Mouse (Mus musculus) heart, adult 11 months (tissue): Measurements from ENCODE around the gene Enam.
A peak's percentile ranks its signal among the peaks of the same experiment; 100 is the strongest.

Source experiments
- DNase-seq: peaks from one replicate; pipeline ENCODE4 v3.0.0; 2022

Enam gene

DNA sequence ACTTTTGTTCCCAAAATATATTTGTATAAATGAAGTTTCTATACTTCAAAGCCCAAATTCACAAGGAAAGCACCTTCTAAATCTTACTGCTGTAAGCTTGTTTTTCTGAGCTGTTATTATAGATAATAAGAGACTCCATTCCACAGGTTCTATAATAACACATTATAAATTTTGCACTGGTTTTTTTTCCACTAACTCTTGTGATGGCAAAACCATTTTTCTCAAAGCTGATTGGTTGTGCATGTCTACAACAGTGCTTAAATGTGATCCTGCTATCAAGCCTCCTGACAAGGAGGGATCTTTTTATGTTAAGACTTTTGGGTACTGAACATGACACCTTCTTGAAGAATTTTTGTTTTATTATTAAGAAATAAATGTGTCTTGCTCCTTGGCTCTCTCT is at the start of gene Enam:
Gene Enam, plus strand, starts transcription at position 301 of the 400 bp plus-strand sequence.
- DNase-seq = no peak

DNA sequence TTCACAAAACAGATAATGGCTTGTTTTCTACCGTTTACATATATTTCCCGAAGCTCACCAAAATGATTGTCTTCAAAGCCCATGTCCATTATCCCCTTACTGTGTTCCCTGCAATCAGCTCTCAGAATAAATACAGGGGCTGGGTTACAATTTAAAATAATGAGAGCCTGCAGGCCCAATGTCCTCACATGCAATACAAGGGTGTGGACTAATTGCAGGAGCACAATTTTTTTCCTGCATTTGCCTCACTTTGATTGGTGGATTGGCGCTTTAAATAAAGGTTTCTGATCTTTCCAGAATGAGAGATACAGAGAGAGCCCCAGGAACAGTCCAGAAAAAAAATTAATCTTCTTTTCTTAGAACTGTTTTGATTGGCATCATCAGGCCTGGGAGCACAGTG is 32.1 kb upstream of the Enam start, which contains the start of gene Ambn:
Gene Ambn, plus strand, starts transcription at position 301 of the 400 bp plus-strand sequence.
- DNase-seq = no peak

DNA sequence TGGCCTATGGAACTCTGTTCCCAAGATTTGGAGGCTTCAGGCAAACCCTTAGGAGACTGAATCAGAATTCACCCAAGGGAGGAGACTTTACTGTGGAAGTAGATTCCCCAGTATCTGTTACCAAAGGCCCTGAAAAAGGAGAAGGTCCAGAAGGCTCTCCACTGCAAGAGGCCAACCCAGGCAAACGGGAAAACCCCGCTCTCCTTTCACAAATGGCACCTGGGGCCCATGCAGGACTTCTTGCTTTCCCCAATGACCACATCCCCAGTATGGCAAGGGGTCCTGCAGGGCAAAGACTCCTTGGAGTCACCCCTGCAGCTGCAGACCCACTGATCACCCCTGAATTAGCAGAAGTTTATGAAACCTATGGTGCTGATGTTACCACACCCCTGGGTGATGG is 20.3 kb upstream of the Enam start:
- DNase-seq = no peak

DNA sequence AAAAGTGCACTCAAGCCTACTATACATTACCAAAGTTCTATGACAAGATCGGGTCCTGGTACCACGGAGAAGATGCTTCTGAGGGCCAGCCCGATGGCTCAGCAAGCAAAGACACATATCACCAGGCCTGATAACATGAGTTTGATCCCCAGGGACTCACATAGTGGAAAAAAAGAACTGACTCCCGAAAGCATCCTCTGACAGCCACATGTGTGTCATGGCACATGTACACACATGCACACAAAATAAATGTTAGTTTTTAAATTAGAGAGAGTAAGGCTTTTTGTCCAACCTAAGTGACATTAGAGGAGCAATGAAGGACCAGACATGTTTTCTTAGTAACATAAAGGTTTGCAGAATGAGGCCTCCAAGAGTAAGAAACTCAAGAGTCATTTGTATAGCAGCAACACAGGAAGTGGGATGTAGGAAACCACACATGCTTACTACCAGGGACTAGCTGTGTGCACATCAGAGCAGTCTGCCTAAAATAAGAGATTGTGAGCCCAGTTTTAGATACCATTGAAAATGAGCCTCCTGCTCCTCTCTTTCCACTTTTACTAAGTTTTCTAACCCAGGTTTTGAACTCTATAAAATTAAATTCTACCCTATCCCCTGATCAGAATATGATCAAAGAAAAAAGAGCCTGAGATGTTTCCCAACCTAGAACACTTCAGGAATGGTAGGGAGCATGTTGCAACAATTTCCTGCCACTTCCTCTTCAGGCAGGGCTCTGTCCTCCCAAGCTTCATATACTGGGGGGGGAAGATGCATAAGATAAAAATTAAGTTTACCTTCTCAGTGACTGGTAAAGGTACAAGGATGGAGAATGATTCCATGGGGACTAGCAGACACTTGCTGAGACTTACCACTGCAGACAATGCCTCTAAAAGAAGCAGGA is 18.7 kb upstream of the Enam start:
- DNase-seq = no peak

DNA sequence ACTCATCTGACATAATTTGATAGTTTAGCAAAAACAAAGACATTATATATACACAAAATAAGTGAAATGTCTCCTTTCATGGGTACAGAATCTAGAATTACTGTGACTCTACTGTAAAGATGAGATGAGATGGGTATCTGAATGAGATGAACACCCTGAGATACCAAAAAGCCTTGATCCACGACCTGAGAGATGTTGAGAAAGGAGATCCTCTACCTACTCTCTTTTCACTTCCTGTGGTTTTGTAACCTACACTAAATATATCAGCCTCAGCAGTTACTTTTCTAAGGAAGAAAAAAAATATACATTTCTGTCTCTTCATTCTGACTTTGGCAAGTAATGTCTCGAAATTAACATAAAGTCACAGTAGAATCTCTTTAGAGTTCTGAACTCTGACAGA is 1.2 kb downstream of the Enam start:
- no peak for DNase-seq

- no peak for DNase-seq
These were observed 3.3 kb downstream of the Enam start for GRCm38 (mm10) chr5:88491111-88491510.

DNA sequence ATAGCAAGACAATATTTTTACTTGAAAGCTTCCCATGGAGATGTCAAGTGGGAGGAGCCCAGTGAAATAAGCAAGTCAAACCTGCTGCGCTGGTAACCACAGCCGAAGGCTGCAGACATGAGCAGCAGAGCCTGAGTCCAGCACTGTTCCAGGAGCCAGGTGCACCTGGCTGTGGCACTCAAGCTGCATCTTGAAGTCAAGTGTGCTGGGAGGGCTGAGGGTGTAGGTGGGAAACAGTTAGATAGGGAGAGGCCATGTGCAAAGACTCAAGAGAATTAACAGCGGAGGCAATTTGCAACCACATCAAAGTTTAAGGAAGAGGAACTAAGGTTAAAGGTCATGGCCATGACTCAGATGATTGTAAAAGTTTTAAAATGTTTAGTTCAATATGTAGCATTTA is 12.0 kb downstream of the Enam start:
- DNase-seq = peak; percentile 8

GRCm38 (mm10) chr5:88508555-88508954 is 20.8 kb downstream of the Enam start:
- DNase-seq = no peak

GRCm38 (mm10) chr5:88508990-88509389 is 21.2 kb downstream of the Enam start:
- peak; percentile 86 for DNase-seq

DNA sequence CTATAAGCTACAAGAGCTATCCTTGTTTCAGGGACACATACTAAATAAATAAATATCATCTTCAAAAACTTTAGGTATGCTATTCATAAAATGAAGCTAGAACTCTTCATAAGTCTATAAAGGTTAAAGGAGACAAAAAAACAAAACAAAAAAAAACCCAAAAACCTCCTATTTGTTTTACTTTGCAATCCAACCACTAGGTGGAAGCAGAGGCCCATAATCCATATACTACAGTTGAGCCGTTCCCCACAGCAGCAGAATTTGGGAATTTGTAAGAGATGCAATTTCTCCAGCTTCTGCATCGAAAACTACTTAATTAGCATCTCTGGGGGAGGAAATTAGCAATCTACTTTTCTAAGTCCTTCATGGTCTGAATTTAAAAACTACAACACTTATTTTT is 31.5 kb downstream of the Enam start:
- DNase-seq = peak; percentile 18

GRCm38 (mm10) chr5:88527657-88528056 is 39.9 kb downstream of the Enam start, which contains the start of gene Jchain:
Jchain (minus strand) TSS chr5:88527891.
- peak; percentile 24 for DNase-seq

- peak; percentile 64 for DNase-seq
These were observed 43.1 kb downstream of the Enam start for GRCm38 (mm10) chr5:88530908-88531307.

GRCm38 (mm10) chr5:88534697-88535096 is 46.9 kb downstream of the Enam start:
- no peak for DNase-seq

DNA sequence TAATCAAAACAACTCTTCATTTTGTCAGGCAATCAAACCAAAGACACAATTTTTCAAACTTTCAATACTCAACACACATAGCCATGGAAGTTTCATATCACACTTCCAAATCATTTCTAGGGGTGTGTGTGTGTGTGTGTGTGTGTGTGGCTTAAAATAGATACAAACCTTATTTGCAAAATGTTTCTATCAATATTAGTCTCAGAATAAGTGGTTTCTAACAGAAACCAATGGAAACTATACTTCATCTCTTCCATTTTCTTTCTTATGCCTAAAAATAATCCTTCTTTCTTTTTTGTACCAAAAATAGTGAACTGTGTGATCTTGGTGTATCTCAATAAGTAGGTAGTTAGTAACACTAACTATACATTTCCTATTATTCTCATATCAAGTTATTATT is 53.1 kb downstream of the Enam start:
- no peak for DNase-seq

GRCm38 (mm10) chr5:88542651-88543282 is 55.0 kb downstream of the Enam start:
- DNase-seq = peak; percentile 76

- DNase-seq = peak; percentile 31
These were observed 56.6 kb downstream of the Enam start for GRCm38 (mm10) chr5:88544411-88544810.

- peak; percentile 15 for DNase-seq
These were observed 57.8 kb downstream of the Enam start for GRCm38 (mm10) chr5:88545536-88545935.

DNA sequence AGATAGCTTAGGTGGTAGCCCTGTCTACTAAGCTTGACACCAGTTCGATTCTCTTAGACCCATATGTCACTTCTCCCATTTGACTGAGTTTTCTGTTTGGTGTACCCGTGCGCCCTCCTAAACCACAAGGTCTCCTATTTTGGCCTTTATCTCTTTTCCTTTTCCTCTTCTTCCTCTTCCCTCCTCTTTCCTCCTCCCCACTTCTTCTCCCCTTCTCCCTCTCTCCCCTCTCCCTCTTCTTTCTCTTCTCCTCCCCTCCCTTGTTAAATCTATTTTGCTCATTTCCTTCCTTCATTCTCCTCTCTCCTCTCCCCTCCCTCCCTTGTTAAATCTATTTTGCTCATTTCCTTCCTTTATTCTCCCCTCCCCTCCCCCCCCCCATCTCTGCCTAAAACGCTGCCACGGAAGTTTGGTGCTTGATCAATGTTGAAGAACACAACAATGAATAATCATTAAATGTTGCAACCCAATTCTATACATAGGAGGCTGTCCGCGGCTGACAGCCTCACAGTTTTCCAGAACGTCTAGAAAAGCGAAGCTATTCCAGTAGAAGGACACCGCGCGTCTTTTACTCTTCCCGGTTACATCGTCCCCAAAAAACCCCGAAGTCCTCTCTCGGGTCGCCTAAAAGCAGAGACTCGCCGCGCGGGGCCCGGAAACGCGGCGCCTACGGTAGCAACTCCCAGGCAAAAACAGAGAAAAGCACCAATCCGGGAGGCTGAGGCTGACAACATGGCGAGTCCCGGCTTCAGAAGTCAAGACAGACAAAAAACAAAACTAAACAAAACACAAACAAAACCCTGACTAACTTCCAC is 65.7 kb downstream of the Enam start:
- no peak for DNase-seq

DNA sequence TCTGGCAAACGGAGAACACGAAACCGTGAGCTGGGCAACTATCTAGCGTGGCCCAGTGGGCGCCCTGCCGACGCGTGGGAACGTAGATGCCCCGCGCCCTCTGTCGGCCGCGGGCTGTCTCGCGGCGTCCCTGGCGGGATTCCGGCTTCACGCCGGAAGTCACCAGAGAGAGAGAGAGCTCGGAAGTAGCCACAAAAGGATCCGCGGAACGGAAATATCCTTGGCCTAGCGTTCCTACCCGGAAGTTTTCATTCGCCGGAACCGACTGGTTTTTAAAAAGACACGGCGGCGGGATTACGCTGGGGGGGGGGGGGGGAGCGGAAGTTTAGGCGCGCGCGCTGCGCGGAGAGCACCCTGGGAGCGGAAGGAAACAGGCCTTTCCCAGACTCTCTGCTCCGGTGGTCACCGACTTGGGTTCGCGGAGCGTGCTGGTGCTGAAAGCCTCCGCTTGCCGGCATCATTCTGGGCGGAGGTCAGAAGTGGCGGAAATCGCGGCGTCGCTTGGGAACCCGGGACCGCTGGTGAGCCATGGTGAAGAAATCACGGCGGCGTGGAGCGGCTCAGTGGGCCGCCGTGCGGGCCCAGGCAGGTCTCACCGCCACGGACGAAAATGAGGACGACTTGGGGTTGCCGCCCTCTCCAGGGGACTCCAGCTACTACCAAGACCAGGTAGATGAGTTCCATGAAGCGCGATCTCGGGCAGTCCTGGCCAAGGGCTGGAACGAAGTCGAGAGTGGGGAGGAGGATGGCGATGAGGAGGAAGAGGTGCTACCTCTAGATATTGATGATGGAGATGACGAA is 66.5 kb downstream of the Enam start, which contains the start of gene Utp3:
Gene Utp3, plus strand, starts transcription at position 377 of the 801 bp plus-strand sequence.
- peak; percentile 99 for DNase-seq
